Mouse (Mus musculus) bone marrow macrophage, adult 2 months (primary cell): ENCODE data around the gene Fbxw2.
"Not testable (repeated sequence)": the region's sequence is repeated elsewhere in the genome, so short reads cannot be mapped to it uniquely, and the experiment has no call there.

Experiments used
- CTCF ChIP-seq: IDR thresholded peaks from 2 replicates; pipeline ENCODE4 v1.5.1; 2012; ENCODE audit warnings: low read depth, mild to moderate bottlenecking, low read length, moderate library complexity
- POLR2A ChIP-seq: IDR thresholded peaks from 2 replicates; pipeline ENCODE4 v1.6.1; 2012; ENCODE audit warnings: mild to moderate bottlenecking, low read depth, low read length, borderline replicate concordance

GRCm38 (mm10) chr2:34761272-34761671, 64.8 kb downstream of the Fbxw2 start:
- not testable (repeated sequence) for TF ChIP-seq POLR2A, CTCF
